Comparison of ENCODE assay signal across 8 mouse cellular contexts in the genomic region with DNA sequence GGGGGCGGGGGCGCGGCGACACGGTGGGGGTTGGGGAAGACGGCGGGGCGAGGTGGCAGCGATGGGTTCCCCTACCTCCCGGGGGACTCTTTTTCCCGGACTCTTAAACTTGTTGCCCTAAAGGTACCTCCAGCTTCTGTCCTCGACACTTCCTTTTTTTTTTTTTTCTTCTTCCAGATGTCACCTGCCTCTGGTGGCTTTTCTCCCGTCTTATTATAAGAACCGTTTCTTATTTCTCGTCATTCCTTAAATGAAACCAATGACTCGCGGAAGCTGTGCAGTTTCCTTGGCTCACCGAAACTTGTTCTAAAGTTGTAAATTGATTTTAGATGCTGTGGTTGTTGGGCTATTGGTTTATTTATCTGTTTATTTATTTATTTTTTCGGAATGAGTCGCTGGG. TPM values are rescaled to one million over a fixed set of nuclear protein-coding genes. Genes with fewer than 3 reads are reported as not detected.
DNase-seq lines count a peak whose midpoint lies in the region; ATAC-seq and TF ChIP-seq lines count a peak whose summit lies in the region.

No protein-coding gene starts in this region.

- H3K4me1 ChIP-seq in hindbrain, embryonic 15.5 days (replicated peaks) = peaks cover 23% of the 10 kb centered on the region
- peaks cover 9% of the 10 kb centered on the region; the same call in 1 of the 2 replicates for H3K4me1 ChIP-seq in midbrain, postnatal 0 days (ENCODE audit: insufficient read depth, low read length)

- peak overlapping the region; percentile 95 for H3K27ac ChIP-seq in layer of hippocampus, adult 2 months
- H3K27ac ChIP-seq in hindbrain, embryonic 15.5 days (replicated peaks) = peak overlapping the region; percentile 96
- peak overlapping the region; percentile 87; the same call in 1 of the 2 replicates for H3K27ac ChIP-seq in midbrain, postnatal 0 days (ENCODE audit: low read depth, low read length)

- peak overlapping the region; percentile 64 for H3K4me2 ChIP-seq in hindbrain, embryonic 15.5 days
- peak overlapping the region; percentile 63 for H3K4me2 ChIP-seq in midbrain, postnatal 0 days (ENCODE audit: low read depth, low read length, poor library complexity, severe bottlenecking)

- peak overlapping the region; percentile 96 for H3K9ac ChIP-seq in hindbrain, embryonic 15.5 days
- peak overlapping the region; percentile 87 for H3K9ac ChIP-seq in midbrain, postnatal 0 days (replicated peaks; ENCODE audit: low read length, poor library complexity, severe bottlenecking)

- 1% methylated on average over 17 of the region's 20 CpGs for WGBS in hindbrain, embryonic 15.5 days
- 3% methylated on average over 11 of the region's 20 CpGs for WGBS in midbrain, postnatal 0 days

- ATAC-seq in hindbrain, embryonic 15.5 days (ENCODE audit: low FRiP score, low read depth) = no peak
- no peak for ATAC-seq in midbrain, postnatal 0 days (ENCODE audit: low FRiP score)

- TF ChIP-seq CTCF in layer of hippocampus, adult 2 months (conservative IDR thresholded peaks at IDR 0.05) = no peak
- TF ChIP-seq CTCF in brain, embryonic 14.5 days (IDR thresholded peaks at IDR 0.05; ENCODE audit: borderline replicate concordance, extremely low read depth, insufficient read depth, insufficient read length) = no peak
- TF ChIP-seq CTCF in midbrain, postnatal 0 days (IDR thresholded peaks at IDR 0.05) = no peak

- no peak for TF ChIP-seq POLR2A in brain, embryonic 14.5 days (IDR thresholded peaks at IDR 0.05; ENCODE audit: borderline replicate concordance, extremely low read depth, insufficient read depth, insufficient read length, poor library complexity, severe bottlenecking)

- no peaks in the 10 kb centered on the region for H3K27me3 ChIP-seq in hindbrain, embryonic 15.5 days
- no peaks in the 10 kb centered on the region for H3K27me3 ChIP-seq in midbrain, postnatal 0 days (ENCODE audit: insufficient read depth, low read length)

- H3K4me3 ChIP-seq in layer of hippocampus, adult 2 months = peak overlapping the region; percentile 81
- H3K4me3 ChIP-seq in hindbrain, embryonic 15.5 days = peak overlapping the region; percentile 100
- peak overlapping the region; percentile 98 for H3K4me3 ChIP-seq in midbrain, postnatal 0 days (ENCODE audit: low read depth, low read length)

- no peaks in the 10 kb centered on the region for H3K9me3 ChIP-seq in hindbrain, embryonic 15.5 days
- H3K9me3 ChIP-seq in midbrain, postnatal 0 days (ENCODE audit: low read length) = no peaks in the 10 kb centered on the region

- no peak for DNase-seq in layer of hippocampus, adult 2 months (ENCODE audit: low spot score in 2 of 2)
- no peak for DNase-seq in layer of hippocampus, adult 18-20 months (ENCODE audit: low spot score in 2 of 2)
- peak; percentile 32 for DNase-seq in brain, embryonic 14.5 days (ENCODE audit: low read depth)
- peak; percentile 8 for DNase-seq in midbrain, postnatal 0 days (ENCODE audit: low spot score)
- no peak for DNase-seq in urinary bladder, postnatal 36 days (ENCODE audit: low spot score in 2 of 2)
- DNase-seq in cerebellum, postnatal 14 days = no peak
- DNase-seq in right cerebral cortex, postnatal 25 days = no peak

- H3K36me3 ChIP-seq in hindbrain, embryonic 15.5 days = no peaks in the 10 kb centered on the region
- no peaks in the 10 kb centered on the region for H3K36me3 ChIP-seq in midbrain, postnatal 0 days (ENCODE audit: insufficient read depth, low read length)

RNA-seq across cellular contexts. Expression of a gene that starts 0.7 kb away (rescaled TPM):
- total RNA-seq in layer of hippocampus, adult 2 months (2021) = 10 to 100 TPM; 87.7 to 91.1 TPM
- 10 to 100 TPM; 94.4 to 98.9 TPM for total RNA-seq in layer of hippocampus, adult 18-20 months (2021)
- polyA plus RNA-seq in brain, embryonic 14.5 days (2012; rRNA removed) = 14.0 and 24.8 TPM in 2 replicates
- polyA plus RNA-seq in hindbrain, embryonic 15.5 days (2015; fragmentation: Nextera tagmentation; extraction: Ambion mirVana) = 9.3 and 10.2 TPM in 2 replicates
- 67.2 and 69.9 TPM in 2 replicates for total RNA-seq in midbrain, postnatal 0 days (2014; rRNA removed)
- 7.1 and 7.3 TPM in 2 replicates for polyA plus RNA-seq in midbrain, postnatal 0 days (2015; fragmentation: Nextera tagmentation; extraction: Ambion mirVana)

Comparison
In these comparisons a context has a peak if more than half of its experiments do, and no peak if none do; other contexts are left out.
1. DNase-seq: peak in brain, embryonic 14.5 days (single experiment) and midbrain, postnatal 0 days (single experiment); none in layer of hippocampus, adult 2 months (0 of 2), layer of hippocampus, adult 18-20 months (0 of 2), urinary bladder, postnatal 36 days (0 of 2), cerebellum, postnatal 14 days (0 of 2) and right cerebral cortex, postnatal 25 days (single experiment).
2. Peak in every context shown above with its lines, with median percentiles within 50 percentile points of each other: H3K27ac ChIP-seq and H3K4me3 ChIP-seq.